Mouse (Mus musculus) kidney, postnatal 0 days (tissue): ENCODE data around the gene Bace2. TPM values are rescaled to one million over a fixed set of nuclear protein-coding genes. Genes with fewer than 3 reads are reported as not detected.

Experiments used
- ATAC-seq: fragments of 200-750 bp; cut with Nextera tagmentation; replicated peaks from 2 replicates; pipeline ENCODE4 v1.8.0; 2017; ENCODE audit warnings: low read depth, moderate number of reproducible peaks, moderate TSS enrichment, moderate library complexity; ENCODE audit not compliant: low FRiP score
- DNase-seq: peaks from one replicate; pipeline ENCODE4 v3.0.0-alpha.2; 2016; ENCODE audit warnings: low spot score
- H3K27ac ChIP-seq: fragments of 300-500 bp; sonication (generic); 2 replicates; pipeline ENCODE4 v1.5.1; 2014; ENCODE audit warnings: mild to moderate bottlenecking
- H3K27me3 ChIP-seq: fragments of 300-500 bp; sonication (generic); 2 replicates; pipeline ENCODE4 v1.6.1; 2014; ENCODE audit warnings: low read length, mixed read lengths; ENCODE audit not compliant: insufficient read depth
- H3K36me3 ChIP-seq: fragments of 300-500 bp; sonication (generic); 2 replicates; pipeline ENCODE4 v1.6.1; 2014; ENCODE audit warnings: low read length, mixed read lengths; ENCODE audit not compliant: insufficient read depth
- H3K4me1 ChIP-seq: fragments of 300-500 bp; sonication (generic); replicated peaks from 2 replicates; pipeline ENCODE4 v1.6.1; 2014; ENCODE audit warnings: antibody characterized with exemption, low read length, mixed read lengths; ENCODE audit not compliant: insufficient read depth
- H3K4me2 ChIP-seq: fragments of 300-500 bp; sonication (generic); 2 replicates; pipeline ENCODE4 v1.6.1; 2014; ENCODE audit warnings: mild to moderate bottlenecking, low read length, moderate library complexity, mixed read lengths
- H3K4me3 ChIP-seq: fragments of 300-500 bp; sonication (generic); replicated peaks from 2 replicates; pipeline ENCODE4 v1.5.1; 2014; ENCODE audit warnings: low read depth, low read length
- H3K9ac ChIP-seq: fragments of 300-500 bp; sonication (generic); 2 replicates; pipeline ENCODE4 v1.6.1; 2014; ENCODE audit warnings: low read depth, low read length
- H3K9me3 ChIP-seq: fragments of 300-500 bp; sonication (generic); replicated peaks from 2 replicates; pipeline ENCODE4 v1.6.1; 2016; ENCODE audit warnings: low read length, inconsistent platforms, mixed read lengths
- CTCF ChIP-seq: IDR thresholded peaks from 2 replicates; pipeline ENCODE4 v1.5.1; 2016; ENCODE audit warnings: antibody characterized with exemption, low read depth, mild to moderate bottlenecking, moderate library complexity
- WGBS: fragments of 180-500 bp; shearing (Covaris S2); extraction: QIAGEN DNeasy Blood & Tissue Kit; methylation state at CpG from one replicate; pipeline ENCODE4 v1.1.7; 2014; 5-methylcytosine and 5-hydroxymethylcytosine counted together
- polyA plus RNA-seq: library from polyadenylated mRNA; unstranded; fragments of >200 nt; fragmentation: Nextera tagmentation; extraction: Ambion mirVana; gene quantifications from 2 replicates; pipeline ENCODE4 v1.2.1, GENCODE M21; 2015

Gene Bace2
- 8.2 and 11.2 TPM in 2 replicates for polyA plus RNA-seq

DNA sequence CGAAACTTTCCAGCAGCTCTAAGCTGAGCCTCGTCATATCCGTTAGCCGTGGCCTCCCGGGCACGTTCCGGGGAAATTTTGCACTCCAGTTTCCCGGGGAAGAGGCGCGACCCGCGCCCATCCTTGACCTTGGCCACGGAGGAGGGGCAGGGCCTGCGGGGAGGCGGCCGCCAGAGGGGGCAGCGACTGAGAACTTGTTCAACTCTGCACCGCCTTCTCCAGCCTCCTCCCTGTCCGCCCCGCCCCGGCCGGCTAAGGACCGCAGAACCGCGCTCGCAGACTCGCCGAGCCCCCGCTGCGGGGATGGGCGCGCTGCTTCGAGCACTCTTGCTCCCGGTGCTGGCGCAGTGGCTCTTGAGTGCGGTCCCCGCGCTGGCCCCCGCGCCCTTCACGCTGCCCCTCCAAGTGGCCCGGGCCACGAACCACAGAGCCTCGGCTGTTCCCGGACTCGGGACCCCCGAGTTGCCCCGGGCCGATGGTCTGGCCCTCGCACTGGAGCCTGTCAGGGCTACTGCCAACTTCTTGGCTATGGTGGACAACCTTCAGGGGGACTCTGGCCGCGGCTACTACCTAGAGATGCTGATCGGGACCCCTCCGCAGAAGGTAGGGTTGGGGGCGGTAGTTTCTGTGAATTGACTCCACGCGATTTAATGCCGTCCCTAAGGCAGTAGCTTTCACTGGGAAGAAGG, at the start of gene Bace2:
Gene Bace2 (plus strand): TSS at position 244 of the 689 bp plus-strand sequence.
- under 1% methylated on average over 48 of the region's 58 CpGs for WGBS
- no peaks in the 10 kb centered on the region for H3K4me1 ChIP-seq
- H3K27me3 ChIP-seq: 0 out of 2 replicates have a peak, but pooled peaks cover 7% of the 10 kb centered on the region
- no peaks in the 10 kb centered on the region for H3K36me3 ChIP-seq
- no peaks in the 10 kb centered on the region for H3K9me3 ChIP-seq
- H3K4me3 ChIP-seq: peak within 1 kb of the TSS; percentile 59
- H3K27ac ChIP-seq: no peak within 1 kb of the TSS
- peak within 1 kb of the TSS; percentile 52; the same call in 1 of the 2 replicates for H3K9ac ChIP-seq
- ATAC-seq (peak; percentile 86), DNase-seq (peak; percentile 80)
- peak; percentile 56 for TF ChIP-seq CTCF
- H3K4me2 ChIP-seq: peak within 1 kb of the TSS; percentile 100

- no peaks in the 10 kb centered on the region for H3K27me3 ChIP-seq
- H3K36me3 ChIP-seq: no peaks in the 10 kb centered on the region
- 64% methylated on average over 4 of the region's 4 CpGs for WGBS
- H3K4me2 ChIP-seq: no peak overlapping the region
- no peak overlapping the region for H3K4me3 ChIP-seq
- DNase-seq (no peak), ATAC-seq (no peak)
- H3K4me1 ChIP-seq: no peaks in the 10 kb centered on the region
- H3K9me3 ChIP-seq: no peaks in the 10 kb centered on the region
- TF ChIP-seq CTCF: no peak
- no peak overlapping the region for H3K27ac ChIP-seq
- H3K9ac ChIP-seq: no peak overlapping the region
These were observed 48.9 kb upstream of the Bace2 start for GRCm38 (mm10) chr16:97307594-97307993.

DNA sequence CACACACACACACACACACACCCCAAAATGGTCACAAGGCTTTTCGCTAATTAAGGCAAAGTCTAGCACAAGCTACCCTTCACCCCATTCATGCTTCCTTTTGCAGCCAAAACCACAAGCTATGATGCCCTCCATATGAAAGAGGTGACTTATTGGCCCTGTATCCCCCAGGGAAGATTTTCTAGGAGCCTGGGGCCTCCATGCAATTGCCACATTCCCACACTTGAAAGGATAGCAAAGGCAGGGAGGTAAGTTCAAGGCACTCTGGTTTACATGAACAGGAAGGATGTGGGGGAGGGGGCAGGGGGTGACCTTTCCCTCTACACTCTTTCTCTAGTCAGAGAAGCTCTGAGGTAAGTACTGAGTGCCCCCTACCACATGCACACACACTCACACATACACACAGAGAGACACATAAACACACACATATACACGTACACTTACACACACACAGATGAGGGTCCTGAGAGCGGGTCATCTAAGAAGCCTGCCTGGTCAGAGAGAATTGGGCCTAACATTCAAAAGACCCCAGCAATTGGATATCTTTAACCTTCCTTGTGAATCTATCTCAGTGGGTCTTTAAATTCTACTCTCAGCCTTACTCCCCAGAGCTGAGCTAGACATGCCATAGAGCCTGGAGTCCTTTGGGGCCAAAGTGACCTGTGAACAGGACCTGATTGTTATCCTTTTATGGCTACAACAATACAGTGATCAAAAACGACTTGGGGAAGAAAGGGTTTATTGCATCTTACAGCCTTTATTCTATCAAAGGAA, 46.6 kb upstream of the Bace2 start:
- ATAC-seq: no peak
- no peaks in the 10 kb centered on the region for H3K4me1 ChIP-seq
- H3K27me3 ChIP-seq: no peaks in the 10 kb centered on the region
- H3K4me3 ChIP-seq: no peak overlapping the region
- no peaks in the 10 kb centered on the region for H3K36me3 ChIP-seq
- DNase-seq: no peak
- no peak overlapping the region for H3K27ac ChIP-seq
- no peaks in the 10 kb centered on the region for H3K9me3 ChIP-seq
- no peak overlapping the region for H3K9ac ChIP-seq
- no peak overlapping the region for H3K4me2 ChIP-seq
- WGBS: 61% methylated on average over 4 of the region's 4 CpGs
- no peak for TF ChIP-seq CTCF

DNA sequence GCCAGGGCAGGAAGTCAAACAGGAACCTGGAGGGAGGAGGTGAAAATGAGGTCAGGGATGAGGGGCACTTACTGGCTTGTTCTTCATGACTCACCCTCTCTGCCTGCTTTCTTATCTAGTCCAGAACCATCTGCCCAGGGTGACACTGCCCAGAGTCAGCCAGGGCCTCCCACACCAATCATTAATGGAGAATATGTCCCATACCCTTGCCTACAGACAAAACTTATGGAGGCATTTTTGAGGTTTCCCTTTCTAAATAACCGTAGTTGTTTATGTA, 46.0 kb upstream of the Bace2 start:
- TF ChIP-seq CTCF: no peak
- H3K4me1 ChIP-seq: no peaks in the 10 kb centered on the region
- H3K4me2 ChIP-seq: no peak overlapping the region
- no peaks in the 10 kb centered on the region for H3K27me3 ChIP-seq
- no peak overlapping the region for H3K27ac ChIP-seq
- ATAC-seq: no peak
- DNase-seq: peak; percentile 45
- H3K4me3 ChIP-seq: no peak overlapping the region
- no peaks in the 10 kb centered on the region for H3K9me3 ChIP-seq
- WGBS: 67% methylated on average over 1 of the region's 1 CpGs
- H3K9ac ChIP-seq: no peak overlapping the region
- no peaks in the 10 kb centered on the region for H3K36me3 ChIP-seq

- no peak for ATAC-seq
- peak; percentile 76 for DNase-seq
- Histone ChIP-seq H3K27me3 (no peaks in the 10 kb centered on the region), H3K9me3 (no peaks in the 10 kb centered on the region), H3K4me2 (no peak overlapping the region), H3K27ac (no peak overlapping the region), H3K36me3 (no peaks in the 10 kb centered on the region), H3K9ac (no peak overlapping the region), H3K4me1 (no peaks in the 10 kb centered on the region), H3K4me3 (no peak overlapping the region)
- peak; percentile 85 for TF ChIP-seq CTCF
- WGBS: 34% methylated on average over 10 of the region's 10 CpGs
These were observed 43.4 kb upstream of the Bace2 start for GRCm38 (mm10) chr16:97312960-97313686.

DNA sequence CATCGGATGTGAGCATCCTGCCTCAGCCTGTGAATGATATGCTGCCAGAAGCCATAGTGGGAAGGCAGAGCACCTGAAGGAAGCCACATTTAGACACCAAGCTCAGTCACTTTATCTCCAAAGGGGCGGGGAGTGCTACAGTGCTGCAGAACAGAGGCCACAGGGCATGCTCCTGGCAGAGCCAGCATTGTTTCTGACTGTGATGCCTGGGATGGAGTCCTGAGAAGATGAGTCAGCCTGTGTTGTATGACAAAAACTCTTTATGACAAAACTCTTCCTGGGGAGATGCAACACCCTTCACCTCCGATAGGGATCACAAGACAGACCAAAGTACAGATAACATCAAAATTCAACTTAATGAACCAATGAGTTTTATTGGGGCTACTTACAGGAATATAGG, 35.0 kb upstream of the Bace2 start:
- no peaks in the 10 kb centered on the region for H3K9me3 ChIP-seq
- ATAC-seq: no peak
- H3K4me1 ChIP-seq: no peaks in the 10 kb centered on the region
- H3K27ac ChIP-seq: no peak overlapping the region
- no peak for TF ChIP-seq CTCF
- WGBS: 81% methylated on average over 3 of the region's 3 CpGs
- no peak overlapping the region for H3K4me2 ChIP-seq
- no peak overlapping the region for H3K9ac ChIP-seq
- DNase-seq: no peak
- no peaks in the 10 kb centered on the region for H3K36me3 ChIP-seq
- H3K27me3 ChIP-seq: no peaks in the 10 kb centered on the region
- no peak overlapping the region for H3K4me3 ChIP-seq
